Mouse (Mus musculus): ENCODE results near the gene Sox18. TPM values are rescaled to one million over a fixed set of nuclear protein-coding genes. Genes with fewer than 3 reads are reported as not detected.
A peak's percentile ranks its signal among the peaks of the same experiment; 100 is the strongest.

The Sox18 gene
- total and polyA plus RNA-seq, 2 experiments from 2014 or later: 10.6 to 14.7 TPM

DNA sequence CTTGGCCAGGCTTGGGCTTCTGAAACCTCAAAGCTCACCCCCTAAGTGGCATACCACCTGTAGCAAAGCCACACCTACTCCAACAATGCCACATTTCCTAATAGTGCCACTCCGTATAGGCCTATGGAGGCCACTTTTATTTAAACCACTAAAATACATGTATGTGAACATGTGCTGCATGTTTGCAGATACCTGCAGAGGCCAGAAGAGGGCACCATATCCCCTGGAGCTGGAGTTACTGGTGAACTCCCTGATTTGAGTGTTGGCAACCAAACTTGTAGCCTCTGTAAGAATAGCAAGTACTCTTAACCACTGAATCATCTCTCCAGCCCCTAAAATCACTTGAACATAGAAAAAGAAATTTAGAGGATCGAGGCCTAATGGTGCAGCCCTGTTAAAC is 27.1 kb downstream of the Sox18 start:
- WGBS: 94% methylated on average over 2 of the region's 2 CpGs
- TF ChIP-seq CTCF (IDR thresholded peaks at IDR 0.05; ENCODE audit: low read depth): peak; percentile 77
- peak; percentile 69 for DNase-seq (ENCODE audit: low spot score)
- Histone ChIP-seq H3K4me2 (ENCODE audit: low read depth, low read length) (no peak overlapping the region), H3K36me3 (ENCODE audit: insufficient read depth, low read length) (peaks cover 40% of the 10 kb centered on the region), H3K9ac (replicated peaks; ENCODE audit: low read length) (no peak overlapping the region), H3K27me3 (ENCODE audit: insufficient read depth, low read length) (no peaks in the 10 kb centered on the region), H3K27ac (no peak overlapping the region), H3K9me3 (ENCODE audit: low read length) (no peaks in the 10 kb centered on the region), H3K4me1 (ENCODE audit: insufficient read depth, low read length) (no peaks in the 10 kb centered on the region), H3K4me3 (ENCODE audit: low read length) (no peak overlapping the region)
- ATAC-seq: no peak

DNA sequence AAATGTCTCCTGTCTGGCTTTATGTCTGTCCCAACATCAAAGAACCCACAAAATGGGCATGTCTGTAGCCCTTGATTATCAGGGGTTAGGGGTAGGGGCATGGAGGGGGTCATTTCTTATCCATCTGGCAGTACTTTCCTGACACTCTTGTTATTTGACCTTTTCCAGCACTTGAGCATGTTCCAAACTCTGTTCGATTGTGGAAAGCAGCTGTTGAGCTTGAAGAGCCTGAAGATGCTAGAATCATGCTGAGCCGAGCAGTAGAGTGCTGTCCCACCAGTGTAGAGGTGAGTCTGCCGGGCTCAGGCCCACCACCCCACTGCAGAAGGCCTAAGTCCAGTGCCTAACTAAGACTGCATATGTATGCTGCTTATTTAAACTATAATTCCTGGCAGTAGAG is 35.6 kb downstream of the Sox18 start:
- H3K27ac ChIP-seq: no peak overlapping the region
- no peaks in the 10 kb centered on the region for H3K27me3 ChIP-seq (ENCODE audit: insufficient read depth, low read length)
- WGBS: 94% methylated on average over 3 of the region's 3 CpGs
- H3K4me1 ChIP-seq (ENCODE audit: insufficient read depth, low read length): no peaks in the 10 kb centered on the region
- no peak overlapping the region for H3K9ac ChIP-seq (replicated peaks; ENCODE audit: low read length)
- peaks cover 48% of the 10 kb centered on the region for H3K36me3 ChIP-seq (ENCODE audit: insufficient read depth, low read length)
- no peak overlapping the region for H3K4me2 ChIP-seq (ENCODE audit: low read depth, low read length)
- TF ChIP-seq CTCF (IDR thresholded peaks at IDR 0.05; ENCODE audit: low read depth): no peak
- DNase-seq (ENCODE audit: low spot score): no peak
- no peak for ATAC-seq
- H3K9me3 ChIP-seq (ENCODE audit: low read length): no peaks in the 10 kb centered on the region
- H3K4me3 ChIP-seq (ENCODE audit: low read length): no peak overlapping the region

DNA sequence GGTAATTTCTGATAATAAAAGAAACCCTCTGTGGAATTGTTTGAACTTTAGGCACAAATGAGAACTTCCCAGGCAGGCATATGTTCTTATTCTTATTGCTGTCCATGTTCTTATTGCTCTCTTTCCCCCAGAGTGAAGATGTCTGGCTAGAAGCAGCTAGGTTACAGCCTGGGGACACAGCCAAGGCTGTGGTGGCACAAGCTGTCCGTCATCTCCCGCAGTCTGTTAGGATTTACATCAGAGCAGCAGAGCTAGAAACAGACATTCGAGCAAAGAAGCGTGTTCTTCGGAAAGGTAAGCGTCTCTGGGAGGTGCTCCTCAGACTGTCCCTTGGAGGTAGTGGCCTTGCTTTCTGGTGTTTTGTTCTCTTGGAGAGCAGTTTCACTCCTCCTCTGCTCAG is 38.8 kb downstream of the Sox18 start:
- DNase-seq (ENCODE audit: low spot score) (no peak), ATAC-seq (no peak)
- no peak overlapping the region for H3K4me2 ChIP-seq (ENCODE audit: low read depth, low read length)
- 96% methylated on average over 6 of the region's 6 CpGs for WGBS
- H3K27me3 ChIP-seq (ENCODE audit: insufficient read depth, low read length): no peaks in the 10 kb centered on the region
- peaks cover 42% of the 10 kb centered on the region; the same call in 1 of the 2 replicates for H3K36me3 ChIP-seq (ENCODE audit: insufficient read depth, low read length)
- no peaks in the 10 kb centered on the region for H3K4me1 ChIP-seq (ENCODE audit: insufficient read depth, low read length)
- H3K27ac ChIP-seq: no peak overlapping the region
- no peak overlapping the region for H3K9ac ChIP-seq (replicated peaks; ENCODE audit: low read length)
- H3K4me3 ChIP-seq (ENCODE audit: low read length): no peak overlapping the region
- TF ChIP-seq CTCF (IDR thresholded peaks at IDR 0.05; ENCODE audit: low read depth): no peak
- H3K9me3 ChIP-seq (ENCODE audit: low read length): no peaks in the 10 kb centered on the region

DNA sequence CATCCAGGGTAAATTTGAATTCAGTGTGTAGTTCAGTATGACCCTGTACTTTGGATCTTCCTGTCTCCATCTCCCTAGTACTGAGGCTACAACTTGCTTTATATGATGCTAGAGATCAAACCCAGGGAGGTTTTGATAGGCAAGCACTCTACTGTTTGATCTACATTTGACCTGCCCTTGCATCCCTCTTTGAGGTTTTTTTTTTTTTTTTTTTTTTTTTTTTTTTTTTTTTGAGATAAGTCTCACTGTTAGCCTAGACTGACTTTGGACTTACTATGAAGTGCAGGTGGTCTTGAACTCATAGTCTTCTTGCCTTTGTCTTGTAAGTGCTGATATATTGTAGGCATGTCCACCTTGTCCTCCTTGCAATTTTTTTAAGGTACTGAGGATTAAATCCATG is 43.0 kb downstream of the Sox18 start:
- Histone ChIP-seq H3K4me2 (ENCODE audit: low read depth, low read length) (no peak overlapping the region), H3K36me3 (ENCODE audit: insufficient read depth, low read length) (peaks cover 16% of the 10 kb centered on the region; the same call in 1 of the 2 replicates), H3K27me3 (ENCODE audit: insufficient read depth, low read length) (no peaks in the 10 kb centered on the region), H3K27ac (no peak overlapping the region), H3K4me3 (ENCODE audit: low read length) (no peak overlapping the region), H3K4me1 (ENCODE audit: insufficient read depth, low read length) (no peaks in the 10 kb centered on the region), H3K9ac (replicated peaks; ENCODE audit: low read length) (no peak overlapping the region), H3K9me3 (ENCODE audit: low read length) (no peaks in the 10 kb centered on the region)
- DNase-seq (ENCODE audit: low spot score): no peak
- TF ChIP-seq CTCF (IDR thresholded peaks at IDR 0.05; ENCODE audit: low read depth): no peak
- ATAC-seq: no peak

DNA sequence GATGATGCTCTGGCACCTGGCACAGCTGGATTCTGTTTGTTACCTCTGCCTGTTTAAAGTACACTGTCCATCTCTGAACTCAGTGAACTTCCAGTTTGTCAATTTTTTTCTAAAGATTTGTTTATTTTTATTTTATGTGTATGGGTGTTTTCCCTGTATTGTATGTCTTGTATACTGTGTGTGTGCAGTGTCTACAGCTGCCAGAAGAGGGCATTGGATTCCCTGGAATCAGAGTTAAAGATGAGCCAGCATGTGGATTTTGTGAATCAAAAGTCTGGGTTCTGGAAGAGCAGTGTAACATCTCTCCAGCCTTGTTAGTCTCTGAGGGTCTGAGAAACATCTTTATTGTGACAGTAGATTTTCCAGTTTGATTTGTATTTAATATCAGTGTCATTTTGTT is 48.0 kb downstream of the Sox18 start:
- peak; percentile 65 for TF ChIP-seq CTCF (IDR thresholded peaks at IDR 0.05; ENCODE audit: low read depth)
- no peaks in the 10 kb centered on the region for H3K9me3 ChIP-seq (ENCODE audit: low read length)
- H3K4me3 ChIP-seq (ENCODE audit: low read length): no peak overlapping the region
- H3K9ac ChIP-seq (replicated peaks; ENCODE audit: low read length): no peak overlapping the region
- H3K4me2 ChIP-seq (ENCODE audit: low read depth, low read length): no peak overlapping the region
- peaks cover 22% of the 10 kb centered on the region for H3K36me3 ChIP-seq (ENCODE audit: insufficient read depth, low read length)
- ATAC-seq (no peak), DNase-seq (ENCODE audit: low spot score) (peak; percentile 52)
- no peak overlapping the region for H3K27ac ChIP-seq
- H3K27me3 ChIP-seq (ENCODE audit: insufficient read depth, low read length): no peaks in the 10 kb centered on the region
- H3K4me1 ChIP-seq (ENCODE audit: insufficient read depth, low read length): no peaks in the 10 kb centered on the region

Other genes with a start within 250 kb of the Sox18 start
- gene Zbtb46, start 212.2 kb downstream of the Sox18 start, total RNA-seq (2014; rRNA removed): 29.0 and 33.0 TPM in 2 replicates
- 17.0 and 19.2 TPM in 2 replicates for gene Zbtb46, start 212.2 kb downstream of the Sox18 start, polyA plus RNA-seq (2015; fragmentation: Nextera tagmentation; extraction: Ambion mirVana)
- gene Abhd16b, start 178.4 kb downstream of the Sox18 start, total RNA-seq (2014; rRNA removed): not detected in 2 replicates
- gene Abhd16b, start 178.4 kb downstream of the Sox18 start, polyA plus RNA-seq (2015; fragmentation: Nextera tagmentation; extraction: Ambion mirVana): 0.08 TPM in 1 of 2 replicates, not detected in the other
- 52.2 and 92.5 TPM in 2 replicates for gene Tpd52l2, start 174.5 kb downstream of the Sox18 start, total RNA-seq (2014; rRNA removed)
- gene Tpd52l2, start 174.5 kb downstream of the Sox18 start, polyA plus RNA-seq (2015; fragmentation: Nextera tagmentation; extraction: Ambion mirVana): 127 and 128 TPM in 2 replicates
- 417 and 459 TPM in 2 replicates for gene Dnajc5, start 151.2 kb downstream of the Sox18 start, total RNA-seq (2014; rRNA removed)
- 260 and 276 TPM in 2 replicates for gene Dnajc5, start 151.2 kb downstream of the Sox18 start, polyA plus RNA-seq (2015; fragmentation: Nextera tagmentation; extraction: Ambion mirVana)
- 49.9 and 58.2 TPM in 2 replicates for gene Uckl1, start 86.7 kb downstream of the Sox18 start, total RNA-seq (2014; rRNA removed)
- 36.5 and 38.1 TPM in 2 replicates for gene Uckl1, start 86.7 kb downstream of the Sox18 start, polyA plus RNA-seq (2015; fragmentation: Nextera tagmentation; extraction: Ambion mirVana)
- gene Prpf6, start 79.8 kb downstream of the Sox18 start, total RNA-seq (2014; rRNA removed): 29.9 and 32.3 TPM in 2 replicates
- 39.8 and 42.4 TPM in 2 replicates for gene Prpf6, start 79.8 kb downstream of the Sox18 start, polyA plus RNA-seq (2015; fragmentation: Nextera tagmentation; extraction: Ambion mirVana)
- 66.2 and 75.8 TPM in 2 replicates for gene Zfp512b, start 78.8 kb downstream of the Sox18 start, total RNA-seq (2014; rRNA removed)
- gene Zfp512b, start 78.8 kb downstream of the Sox18 start, polyA plus RNA-seq (2015; fragmentation: Nextera tagmentation; extraction: Ambion mirVana): 70.3 and 74.6 TPM in 2 replicates
- 110 and 144 TPM in 2 replicates for gene Samd10, start 72.4 kb downstream of the Sox18 start, total RNA-seq (2014; rRNA removed)
- gene Samd10, start 72.4 kb downstream of the Sox18 start, polyA plus RNA-seq (2015; fragmentation: Nextera tagmentation; extraction: Ambion mirVana): 124 and 138 TPM in 2 replicates
- not detected in 2 replicates for gene Gm29797, start 14.6 kb downstream of the Sox18 start, total RNA-seq (2014; rRNA removed)
- not detected in 2 replicates for gene Gm29797, start 14.6 kb downstream of the Sox18 start, polyA plus RNA-seq (2015; fragmentation: Nextera tagmentation; extraction: Ambion mirVana)
- 37.2 and 50.2 TPM in 2 replicates for gene Tcea2, start 8.7 kb upstream of the Sox18 start, total RNA-seq (2014; rRNA removed)
- 48.7 and 54.3 TPM in 2 replicates for gene Tcea2, start 8.7 kb upstream of the Sox18 start, polyA plus RNA-seq (2015; fragmentation: Nextera tagmentation; extraction: Ambion mirVana)
- 57.9 and 94.0 TPM in 2 replicates for gene Rgs19, start 22.3 kb upstream of the Sox18 start, total RNA-seq (2014; rRNA removed)
- gene Rgs19, start 22.3 kb upstream of the Sox18 start, polyA plus RNA-seq (2015; fragmentation: Nextera tagmentation; extraction: Ambion mirVana): 50.6 and 56.8 TPM in 2 replicates
- gene Lkaaear1, start 26.8 kb upstream of the Sox18 start, total RNA-seq (2014; rRNA removed): not detected in 2 replicates
- not detected in 2 replicates for gene Lkaaear1, start 26.8 kb upstream of the Sox18 start, polyA plus RNA-seq (2015; fragmentation: Nextera tagmentation; extraction: Ambion mirVana)
- gene Oprl1, start 43.4 kb upstream of the Sox18 start, total RNA-seq (2014; rRNA removed): 177 and 221 TPM in 2 replicates
- 69.8 and 73.1 TPM in 2 replicates for gene Oprl1, start 43.4 kb upstream of the Sox18 start, polyA plus RNA-seq (2015; fragmentation: Nextera tagmentation; extraction: Ambion mirVana)
- gene Myt1, start 91.7 kb upstream of the Sox18 start, total RNA-seq (2014; rRNA removed): 49.2 and 55.2 TPM in 2 replicates
- 10.1 and 11.4 TPM in 2 replicates for gene Myt1, start 91.7 kb upstream of the Sox18 start, polyA plus RNA-seq (2015; fragmentation: Nextera tagmentation; extraction: Ambion mirVana)
- 18.6 and 36.3 TPM in 2 replicates for gene Pcmtd2, start 166.2 kb upstream of the Sox18 start, total RNA-seq (2014; rRNA removed)
- gene Pcmtd2, start 166.2 kb upstream of the Sox18 start, polyA plus RNA-seq (2015; fragmentation: Nextera tagmentation; extraction: Ambion mirVana): 24.7 and 25.8 TPM in 2 replicates
- 36.5 and 37.1 TPM in 2 replicates for gene Polr3k, start 192.7 kb upstream of the Sox18 start, total RNA-seq (2014; rRNA removed)
- 67.5 and 68.3 TPM in 2 replicates for gene Polr3k, start 192.7 kb upstream of the Sox18 start, polyA plus RNA-seq (2015; fragmentation: Nextera tagmentation; extraction: Ambion mirVana)